Mouse (Mus musculus) stomach, embryonic 14.5 days (tissue): ENCODE results near the gene Rell1. TPM values are rescaled to one million over a fixed set of nuclear protein-coding genes. Genes with fewer than 3 reads are reported as not detected.
"Not testable (repeated sequence)": the region's sequence is repeated elsewhere in the genome, so short reads cannot be mapped to it uniquely, and the experiment has no call there.

Experiments
- ATAC-seq: fragments of 200-750 bp; cut with Nextera tagmentation; 2 replicates; pipeline ENCODE4 v1.8.0; 2017; ENCODE audit warnings: low read depth, moderate TSS enrichment; ENCODE audit not compliant: insufficient number of reproducible peaks, insufficient read depth, low FRiP score
- H3K27ac ChIP-seq: fragments of 300-500 bp; sonication (generic); 2 replicates; pipeline ENCODE4 v1.5.1; 2014; ENCODE audit warnings: mild to moderate bottlenecking, low read length, moderate library complexity, mixed read lengths
- H3K27me3 ChIP-seq: fragments of 300-500 bp; sonication (generic); 2 replicates; pipeline ENCODE4 v1.6.1; 2014; ENCODE audit warnings: low read length, control low read depth, mixed read lengths; ENCODE audit not compliant: control insufficient read depth, insufficient read depth
- H3K36me3 ChIP-seq: fragments of 300-500 bp; sonication (generic); 2 replicates; pipeline ENCODE4 v1.6.1; 2014; ENCODE audit warnings: mild to moderate bottlenecking, control low read depth, low read length, moderate library complexity, mixed read lengths; ENCODE audit not compliant: control insufficient read depth, insufficient read depth
- H3K4me1 ChIP-seq: fragments of 300-500 bp; sonication (generic); 2 replicates; pipeline ENCODE4 v1.6.1; 2014; ENCODE audit warnings: low read length, control low read depth, mixed read lengths; ENCODE audit not compliant: control insufficient read depth, insufficient read depth
- H3K4me2 ChIP-seq: fragments of 300-500 bp; sonication (generic); replicated peaks from 2 replicates; pipeline ENCODE4 v1.6.1; 2014; ENCODE audit warnings: low read depth, low read length, control low read depth
- H3K4me3 ChIP-seq: fragments of 300-500 bp; sonication (generic); 2 replicates; pipeline ENCODE4 v1.5.1; 2014; ENCODE audit warnings: low read depth, low read length, control low read depth
- H3K9ac ChIP-seq: fragments of 300-500 bp; sonication (generic); replicated peaks from 2 replicates; pipeline ENCODE4 v1.6.1; 2014; ENCODE audit warnings: low read depth, mild to moderate bottlenecking, control low read depth, low read length, moderate library complexity, mixed read lengths
- H3K9me3 ChIP-seq: fragments of 300-500 bp; sonication (generic); 2 replicates; pipeline ENCODE4 v1.6.1; 2016; ENCODE audit warnings: low read depth, low read length, control low read depth; ENCODE audit not compliant: control insufficient read depth
- WGBS: fragments of 180-500 bp; shearing (Covaris S2); extraction: QIAGEN DNeasy Blood & Tissue Kit; methylation state at CpG from one replicate; pipeline ENCODE4 v1.1.7; 2014; 5-methylcytosine and 5-hydroxymethylcytosine counted together
- polyA plus RNA-seq: library from polyadenylated mRNA; unstranded; fragments of >200 nt; fragmentation: Nextera tagmentation; extraction: Ambion mirVana; gene quantifications from 2 replicates; pipeline ENCODE4 v1.2.1, GENCODE M21; 2014

Rell1 gene
- polyA plus RNA-seq, 1 experiment from 2014 or later, result 14.3 TPM

GRCm38 (mm10) chr5:63906149-63907093 is 62.3 kb downstream of the Rell1 start:
- Histone ChIP-seq H3K9ac (no peak overlapping the region), H3K27me3 (no peaks in the 10 kb centered on the region), H3K36me3 (no peaks in the 10 kb centered on the region), H3K9me3 (no peaks in the 10 kb centered on the region), H3K4me3 (no peak overlapping the region), H3K4me2 (no peak overlapping the region; the same call in 1 of the 2 replicates), H3K27ac (no peak overlapping the region), H3K4me1 (no peaks in the 10 kb centered on the region; the same call in 1 of the 2 replicates)
- WGBS, result 37% methylated on average over 13 of the region's 13 CpGs
- ATAC-seq, result 0 out of 2 replicates have a peak, but pooled peaks have one; percentile 63

GRCm38 (mm10) chr5:63903329-63903728 is 65.4 kb downstream of the Rell1 start:
- H3K4me3 ChIP-seq, result no peak overlapping the region
- H3K27me3 ChIP-seq, result no peaks in the 10 kb centered on the region
- no peaks in the 10 kb centered on the region for H3K36me3 ChIP-seq
- no peaks in the 10 kb centered on the region for H3K9me3 ChIP-seq
- no peak overlapping the region for H3K9ac ChIP-seq
- H3K27ac ChIP-seq, result no peak overlapping the region
- no peak for ATAC-seq
- WGBS, result 60% methylated on average over 3 of the region's 3 CpGs
- no peak overlapping the region for H3K4me2 ChIP-seq
- no peaks in the 10 kb centered on the region; the same call in 1 of the 2 replicates for H3K4me1 ChIP-seq

GRCm38 (mm10) chr5:63897820-63898110 is 70.9 kb downstream of the Rell1 start:
- no peak overlapping the region for H3K4me2 ChIP-seq
- H3K9ac ChIP-seq, result no peak overlapping the region
- no peak overlapping the region for H3K4me3 ChIP-seq
- no peaks in the 10 kb centered on the region for H3K27me3 ChIP-seq
- H3K9me3 ChIP-seq, result no peaks in the 10 kb centered on the region
- WGBS, result 81% methylated on average over 3 of the region's 3 CpGs
- ATAC-seq, result no peak
- no peak overlapping the region for H3K27ac ChIP-seq
- H3K36me3 ChIP-seq, result no peaks in the 10 kb centered on the region
- H3K4me1 ChIP-seq, result 0 out of 2 replicates have a peak, but pooled peaks cover 3% of the 10 kb centered on the region

- not testable (repeated sequence) for H3K4me1 ChIP-seq
These were observed 71.5 kb downstream of the Rell1 start for GRCm38 (mm10) chr5:63897001-63897819.

GRCm38 (mm10) chr5:63891912-63892311 is 76.8 kb downstream of the Rell1 start:
- peak; percentile 86 for ATAC-seq
- no peaks in the 10 kb centered on the region for H3K9me3 ChIP-seq
- H3K4me1 ChIP-seq, result 0 out of 2 replicates have a peak, but pooled peaks cover 9% of the 10 kb centered on the region
- no peaks in the 10 kb centered on the region for H3K36me3 ChIP-seq
- H3K9ac ChIP-seq, result no peak overlapping the region
- no peak overlapping the region for H3K4me2 ChIP-seq
- H3K4me3 ChIP-seq, result no peak overlapping the region
- peak overlapping the region; percentile 69 for H3K27ac ChIP-seq
- H3K27me3 ChIP-seq, result no peaks in the 10 kb centered on the region
- WGBS, result 46% methylated on average over 6 of the region's 6 CpGs

More at GRCm38 (mm10) chr5:63897001-63897819, 71.5 kb downstream of the Rell1 start:
- not testable (repeated sequence) for ATAC-seq, H3K9ac ChIP-seq, H3K4me3 ChIP-seq, H3K36me3 ChIP-seq, H3K4me2 ChIP-seq, H3K27me3 ChIP-seq, H3K9me3 ChIP-seq, H3K27ac ChIP-seq
- WGBS, result 85% methylated on average over 5 of the region's 5 CpGs

- no peak overlapping the region for H3K4me3 ChIP-seq
- peak overlapping the region; percentile 66 for H3K27ac ChIP-seq
- 0 out of 2 replicates have a peak, but pooled peaks cover 9% of the 10 kb centered on the region for H3K4me1 ChIP-seq
- no peak overlapping the region for H3K9ac ChIP-seq
- no peak overlapping the region for H3K4me2 ChIP-seq
- ATAC-seq, result peak; percentile 62
- H3K27me3 ChIP-seq, result no peaks in the 10 kb centered on the region
- no peaks in the 10 kb centered on the region for H3K36me3 ChIP-seq
- WGBS, result 71% methylated on average over 4 of the region's 4 CpGs
- no peaks in the 10 kb centered on the region for H3K9me3 ChIP-seq
These were observed 77.5 kb downstream of the Rell1 start for GRCm38 (mm10) chr5:63891241-63891640.

- Histone ChIP-seq H3K27me3 (no peaks in the 10 kb centered on the region), H3K4me3 (no peak overlapping the region), H3K9ac (no peak overlapping the region), H3K4me2 (no peak overlapping the region), H3K27ac (no peak overlapping the region), H3K9me3 (no peaks in the 10 kb centered on the region), H3K36me3 (no peaks in the 10 kb centered on the region), H3K4me1 (0 out of 2 replicates have a peak, but pooled peaks cover 5% of the 10 kb centered on the region)
- 96% methylated on average over 4 of the region's 4 CpGs for WGBS
- ATAC-seq, result no peak
These were observed 81.6 kb downstream of the Rell1 start for GRCm38 (mm10) chr5:63887111-63887510.

GRCm38 (mm10) chr5:63886709-63887108 is 82.0 kb downstream of the Rell1 start:
- no peaks in the 10 kb centered on the region for H3K9me3 ChIP-seq
- no peak overlapping the region for H3K4me2 ChIP-seq
- no peaks in the 10 kb centered on the region for H3K27me3 ChIP-seq
- WGBS, result 31% methylated on average over 6 of the region's 6 CpGs
- ATAC-seq, result no peak
- H3K9ac ChIP-seq, result no peak overlapping the region
- no peaks in the 10 kb centered on the region for H3K36me3 ChIP-seq
- H3K4me3 ChIP-seq, result no peak overlapping the region
- no peak overlapping the region for H3K27ac ChIP-seq
- 0 out of 2 replicates have a peak, but pooled peaks cover 3% of the 10 kb centered on the region for H3K4me1 ChIP-seq
